Mouse (Mus musculus) forebrain, embryonic 15.5 days (tissue): ENCODE data around the gene Slc26a8. TPM values are rescaled to one million over a fixed set of nuclear protein-coding genes. Genes with fewer than 3 reads are reported as not detected.

Experiments used
- ATAC-seq: fragments of 200-750 bp; cut with Nextera tagmentation; replicated peaks from 2 replicates; pipeline ENCODE4 v1.8.0; 2017; ENCODE audit warnings: mild to moderate bottlenecking, moderate TSS enrichment, moderate library complexity
- H3K27ac ChIP-seq: fragments of 300-500 bp; sonication (generic); replicated peaks from 2 replicates; pipeline ENCODE4 v1.5.1; 2015; ENCODE audit warnings: mild to moderate bottlenecking, inconsistent platforms
- H3K27me3 ChIP-seq: fragments of 300-500 bp; sonication (generic); 2 replicates; pipeline ENCODE4 v1.6.1; 2015; ENCODE audit warnings: inconsistent platforms
- H3K36me3 ChIP-seq: fragments of 300-500 bp; sonication (generic); 2 replicates; pipeline ENCODE4 v1.6.1; 2015; ENCODE audit warnings: mild to moderate bottlenecking, inconsistent platforms
- H3K4me1 ChIP-seq: fragments of 300-500 bp; sonication (generic); 2 replicates; pipeline ENCODE4 v1.6.1; 2015; ENCODE audit warnings: inconsistent platforms
- H3K4me2 ChIP-seq: fragments of 300-500 bp; sonication (generic); replicated peaks from 2 replicates; pipeline ENCODE4 v1.6.1; 2015; ENCODE audit warnings: mild to moderate bottlenecking, inconsistent platforms
- H3K4me3 ChIP-seq: fragments of 300-500 bp; sonication (generic); 2 replicates; pipeline ENCODE4 v1.5.1; 2015; ENCODE audit warnings: mild to moderate bottlenecking, inconsistent platforms
- H3K9ac ChIP-seq: fragments of 300-500 bp; sonication (generic); replicated peaks from 2 replicates; pipeline ENCODE4 v1.6.1; 2015; ENCODE audit warnings: mild to moderate bottlenecking, inconsistent platforms
- H3K9me3 ChIP-seq: fragments of 300-500 bp; sonication (generic); 2 replicates; pipeline ENCODE4 v1.6.1; 2016; ENCODE audit warnings: inconsistent platforms
- WGBS: fragments of 180-500 bp; shearing (Covaris S2); methylation state at CpG from one replicate; pipeline ENCODE4 v1.1.7; 2015; ENCODE audit warnings: mixed read lengths; 5-methylcytosine and 5-hydroxymethylcytosine counted together
- polyA plus RNA-seq: library from polyadenylated mRNA; unstranded; fragments of >200 nt; fragmentation: Nextera tagmentation; extraction: Ambion mirVana; gene quantifications from 2 replicates; pipeline ENCODE4 v1.2.1, GENCODE M21; 2015

Slc26a8 gene
- polyA plus RNA-seq, 1 experiment from 2014 or later, result 1.7 TPM

- Histone ChIP-seq H3K9me3 (no peaks in the 10 kb centered on the region), H3K9ac (no peak overlapping the region), H3K4me2 (no peak overlapping the region), H3K4me1 (no peaks in the 10 kb centered on the region), H3K27me3 (no peaks in the 10 kb centered on the region), H3K36me3 (no peaks in the 10 kb centered on the region), H3K27ac (no peak overlapping the region), H3K4me3 (no peak overlapping the region)
- no peak for ATAC-seq
- WGBS, result 73% methylated on average over 10 of the region's 10 CpGs
Measured at GRCm38 (mm10) chr17:28628248-28629124, 61.5 kb downstream of the Slc26a8 start.

GRCm38 (mm10) chr17:28626937-28627336 lies 63.1 kb downstream of the Slc26a8 start:
- no peak for ATAC-seq
- no peak overlapping the region for H3K4me2 ChIP-seq
- H3K27me3 ChIP-seq, result no peaks in the 10 kb centered on the region
- H3K4me3 ChIP-seq, result no peak overlapping the region
- 0 out of 2 replicates have a peak, but pooled peaks cover 4% of the 10 kb centered on the region for H3K4me1 ChIP-seq
- WGBS, result 86% methylated on average over 2 of the region's 2 CpGs
- no peaks in the 10 kb centered on the region for H3K36me3 ChIP-seq
- H3K9ac ChIP-seq, result no peak overlapping the region
- no peak overlapping the region for H3K27ac ChIP-seq
- H3K9me3 ChIP-seq, result no peaks in the 10 kb centered on the region

- no peak for ATAC-seq
- WGBS, result 93% methylated on average over 15 of the region's 15 CpGs
Measured at GRCm38 (mm10) chr17:28625327-28625726, 64.7 kb downstream of the Slc26a8 start.

GRCm38 (mm10) chr17:28624841-28625240 lies 65.2 kb downstream of the Slc26a8 start:
- H3K4me2 ChIP-seq, result no peak overlapping the region
- no peak overlapping the region for H3K9ac ChIP-seq
- no peaks in the 10 kb centered on the region for H3K9me3 ChIP-seq
- H3K4me3 ChIP-seq, result no peak overlapping the region
- H3K27ac ChIP-seq, result no peak overlapping the region
- H3K36me3 ChIP-seq, result 0 out of 2 replicates have a peak, but pooled peaks cover 4% of the 10 kb centered on the region
- no peaks in the 10 kb centered on the region for H3K27me3 ChIP-seq
- ATAC-seq, result no peak
- 74% methylated on average over 2 of the region's 2 CpGs for WGBS
- H3K4me1 ChIP-seq, result peaks cover 19% of the 10 kb centered on the region

More at GRCm38 (mm10) chr17:28625327-28625726, 64.7 kb downstream of the Slc26a8 start:
- Histone ChIP-seq H3K4me2 (no peak overlapping the region), H3K27me3 (no peaks in the 10 kb centered on the region), H3K9me3 (no peaks in the 10 kb centered on the region), H3K36me3 (no peaks in the 10 kb centered on the region), H3K4me1 (peaks cover 14% of the 10 kb centered on the region), H3K27ac (no peak overlapping the region), H3K9ac (no peak overlapping the region), H3K4me3 (no peak overlapping the region)

GRCm38 (mm10) chr17:28622300-28622759 lies 67.7 kb downstream of the Slc26a8 start, which contains the start of gene Srpk1:
Gene Srpk1 (minus strand): TSS chr17:28622709.
- ATAC-seq, result peak; percentile 97
- Histone ChIP-seq H3K9me3 (no peaks in the 10 kb centered on the region), H3K27me3 (no peaks in the 10 kb centered on the region), H3K4me1 (peaks cover 38% of the 10 kb centered on the region), H3K27ac (peak within 1 kb of the TSS; percentile 90), H3K4me2 (peak within 1 kb of the TSS; percentile 85), H3K36me3 (0 out of 2 replicates have a peak, but pooled peaks cover 10% of the 10 kb centered on the region), H3K9ac (peak within 1 kb of the TSS; percentile 87), H3K4me3 (peak within 1 kb of the TSS; percentile 82)
- under 1% methylated on average over 49 of the region's 53 CpGs for WGBS

- under 1% methylated on average over 70 of the region's 78 CpGs for WGBS
- H3K27me3 ChIP-seq, result no peaks in the 10 kb centered on the region
Measured at GRCm38 (mm10) chr17:28621381-28622299, 68.4 kb downstream of the Slc26a8 start.

GRCm38 (mm10) chr17:28618775-28619174 lies 71.3 kb downstream of the Slc26a8 start:
- no peaks in the 10 kb centered on the region for H3K27me3 ChIP-seq
- no peak overlapping the region for H3K4me3 ChIP-seq
- H3K9ac ChIP-seq, result no peak overlapping the region
- WGBS, result 95% methylated on average over 1 of the region's 1 CpGs
- no peak overlapping the region for H3K27ac ChIP-seq
- H3K9me3 ChIP-seq, result no peaks in the 10 kb centered on the region
- peaks cover 40% of the 10 kb centered on the region for H3K4me1 ChIP-seq
- no peak overlapping the region for H3K4me2 ChIP-seq
- ATAC-seq, result no peak
- H3K36me3 ChIP-seq, result peaks cover 16% of the 10 kb centered on the region; the same call in 1 of the 2 replicates

More at GRCm38 (mm10) chr17:28621381-28622299, 68.4 kb downstream of the Slc26a8 start:
- peak overlapping the region; percentile 90 for H3K27ac ChIP-seq
- H3K4me1 ChIP-seq, result peaks cover 40% of the 10 kb centered on the region
- H3K9me3 ChIP-seq, result no peaks in the 10 kb centered on the region
- peak overlapping the region; percentile 82 for H3K4me3 ChIP-seq
- peak overlapping the region; percentile 87 for H3K9ac ChIP-seq
- H3K4me2 ChIP-seq, result peak overlapping the region; percentile 85
- peak; percentile 78 for ATAC-seq
- 0 out of 2 replicates have a peak, but pooled peaks cover 10% of the 10 kb centered on the region for H3K36me3 ChIP-seq

DNA sequence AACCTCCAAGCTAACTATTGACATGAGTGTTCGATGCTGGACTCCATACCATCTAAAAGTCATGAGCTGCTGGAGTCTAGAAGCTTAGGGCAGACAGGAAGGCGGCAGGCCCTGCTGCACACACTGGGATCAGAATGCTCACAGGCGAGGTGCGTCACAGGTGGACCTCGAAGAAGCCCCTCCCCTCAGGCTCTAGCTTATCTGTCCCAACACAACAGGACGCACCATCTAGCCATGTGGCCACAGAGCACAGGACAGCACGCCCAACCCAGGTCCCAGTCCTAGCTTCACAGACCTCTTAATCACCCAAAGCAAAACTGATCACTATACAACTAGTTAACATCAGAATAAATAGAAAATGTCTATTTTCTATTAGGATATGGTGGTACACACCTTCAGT lies 71.9 kb downstream of the Slc26a8 start:
- H3K4me1 ChIP-seq, result peaks cover 40% of the 10 kb centered on the region
- H3K4me3 ChIP-seq, result no peak overlapping the region
- no peak overlapping the region for H3K27ac ChIP-seq
- no peak for ATAC-seq
- no peaks in the 10 kb centered on the region for H3K27me3 ChIP-seq
- H3K9ac ChIP-seq, result no peak overlapping the region
- H3K9me3 ChIP-seq, result no peaks in the 10 kb centered on the region
- no peak overlapping the region for H3K4me2 ChIP-seq
- WGBS, result 90% methylated on average over 7 of the region's 7 CpGs
- H3K36me3 ChIP-seq, result peaks cover 16% of the 10 kb centered on the region; the same call in 1 of the 2 replicates

GRCm38 (mm10) chr17:28617636-28618035 lies 72.4 kb downstream of the Slc26a8 start:
- no peaks in the 10 kb centered on the region for H3K9me3 ChIP-seq
- peaks cover 16% of the 10 kb centered on the region; the same call in 1 of the 2 replicates for H3K36me3 ChIP-seq
- H3K4me3 ChIP-seq, result no peak overlapping the region
- H3K4me1 ChIP-seq, result peaks cover 38% of the 10 kb centered on the region
- H3K27me3 ChIP-seq, result no peaks in the 10 kb centered on the region
- WGBS, result 92% methylated on average over 10 of the region's 10 CpGs
- no peak overlapping the region for H3K27ac ChIP-seq
- no peak overlapping the region for H3K9ac ChIP-seq
- no peak overlapping the region for H3K4me2 ChIP-seq
- no peak for ATAC-seq

DNA sequence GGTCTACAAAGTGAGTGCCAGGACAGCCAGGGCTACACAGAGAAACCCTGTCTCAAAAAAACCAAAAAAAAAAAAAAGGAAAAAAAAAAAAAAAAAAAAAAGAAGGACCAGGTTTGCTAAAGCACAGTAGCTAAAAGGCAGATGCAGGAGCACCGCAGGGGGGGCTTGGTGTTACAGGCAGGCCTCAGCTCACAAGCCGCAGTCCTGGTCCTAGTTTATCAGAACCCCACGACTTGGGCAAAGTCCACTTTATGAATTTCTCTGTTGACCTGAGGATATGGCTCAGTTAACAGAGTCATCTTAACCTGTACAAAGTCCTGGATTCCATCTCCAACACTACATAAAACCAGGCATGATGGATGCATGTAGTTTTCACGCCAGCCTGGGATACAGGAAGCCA lies 74.7 kb downstream of the Slc26a8 start:
- no peaks in the 10 kb centered on the region for H3K27me3 ChIP-seq
- H3K4me1 ChIP-seq, result peaks cover 26% of the 10 kb centered on the region
- no peaks in the 10 kb centered on the region for H3K9me3 ChIP-seq
- no peak overlapping the region for H3K4me3 ChIP-seq
- no peak overlapping the region for H3K27ac ChIP-seq
- no peak for ATAC-seq
- no peak overlapping the region for H3K4me2 ChIP-seq
- H3K36me3 ChIP-seq, result peaks cover 16% of the 10 kb centered on the region; the same call in 1 of the 2 replicates
- H3K9ac ChIP-seq, result no peak overlapping the region
- 97% methylated on average over 4 of the region's 4 CpGs for WGBS

GRCm38 (mm10) chr17:28613096-28613495 lies 76.9 kb downstream of the Slc26a8 start:
- H3K9ac ChIP-seq, result no peak overlapping the region
- WGBS, result 83% methylated on average over 6 of the region's 6 CpGs
- no peak overlapping the region for H3K4me2 ChIP-seq
- H3K9me3 ChIP-seq, result no peaks in the 10 kb centered on the region
- H3K27me3 ChIP-seq, result no peaks in the 10 kb centered on the region
- H3K4me1 ChIP-seq, result peaks cover 10% of the 10 kb centered on the region
- H3K36me3 ChIP-seq, result peaks cover 11% of the 10 kb centered on the region
- ATAC-seq, result no peak
- no peak overlapping the region for H3K27ac ChIP-seq
- H3K4me3 ChIP-seq, result no peak overlapping the region
